Mouse (Mus musculus): Measurements from ENCODE around the gene Ttll10. TPM values are rescaled to one million over a fixed set of nuclear protein-coding genes. Genes with fewer than 3 reads are reported as not detected.

The Ttll10 gene
- total and polyA plus RNA-seq, 3 experiments: 0.11 TPM; not detected in 2

DNA sequence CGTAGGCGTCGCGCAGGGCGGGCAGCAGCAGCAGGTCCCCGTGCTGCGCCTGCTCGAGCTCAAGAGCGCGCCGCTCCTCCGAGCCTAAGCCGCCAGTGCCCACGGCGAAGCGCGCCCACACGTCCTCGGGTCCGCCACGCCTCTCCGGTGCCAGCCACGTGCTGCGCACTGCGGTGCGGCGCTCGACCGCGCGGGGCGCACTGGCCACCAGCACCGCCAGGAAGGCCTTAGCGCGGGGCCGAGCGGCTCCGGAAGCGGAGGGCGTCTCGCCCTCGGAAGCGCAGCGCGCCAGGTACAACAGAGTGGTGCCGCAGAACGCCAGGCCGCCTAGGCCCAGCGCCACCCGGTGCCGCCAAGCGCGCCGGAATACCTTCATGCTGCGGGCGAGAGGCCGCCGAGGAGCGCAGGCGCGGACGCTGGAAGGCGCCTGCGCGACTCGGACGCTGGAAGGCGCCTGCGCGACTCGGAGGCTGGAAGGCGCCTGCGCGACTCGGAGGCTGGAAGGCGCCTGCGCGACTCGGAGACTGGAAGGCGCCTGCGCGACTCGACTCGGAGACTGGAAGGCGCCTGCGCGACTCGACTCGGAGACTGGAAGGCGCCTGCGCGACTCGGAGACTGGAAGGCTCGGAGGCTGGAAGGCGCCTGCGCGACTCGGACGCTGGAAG, 66.8 kb downstream of the Ttll10 start, which contains the start of the genes B3galt6 and Sdf4 (continued):
- TF ChIP-seq TAL1 (IDR thresholded peaks at IDR 0.05; ENCODE audit: low read length) (no peak), ELF1 (IDR thresholded peaks at IDR 0.05; ENCODE audit: low read depth, low read length) (peak; percentile 12; the same call in 1 of the 2 replicates), MXI1 (IDR thresholded peaks at IDR 0.05; ENCODE audit: low read depth, low read length) (peak; percentile 98), CHD1 (IDR thresholded peaks at IDR 0.05; ENCODE audit: low read depth, low read length) (no peak), MAFK (IDR thresholded peaks at IDR 0.05; ENCODE audit: borderline replicate concordance, low read depth, low read length) (no peak), MYB (IDR thresholded peaks at IDR 0.05; ENCODE audit: low read depth, low read length) (no peak), USF1 (IDR thresholded peaks at IDR 0.05; ENCODE audit: low read depth, low read length) (peak; percentile 77), UBTF (IDR thresholded peaks at IDR 0.05; ENCODE audit: borderline replicate concordance, insufficient read depth, low read depth, low read length) (no peak), CHD2 (IDR thresholded peaks at IDR 0.05; ENCODE audit: low read length) (no peak), POLR2A (IDR thresholded peaks at IDR 0.05; ENCODE audit: control insufficient read depth in 1 of 2, insufficient read depth in 1 of 2, low read depth in 1 of 2, low read length in 2 of 2, poor library complexity in 1 of 2) (peak; percentile 81 to 83), TBP (IDR thresholded peaks at IDR 0.05; ENCODE audit: low read depth, low read length) (no peak), POLR2AphosphoS2 (IDR thresholded peaks at IDR 0.05; ENCODE audit: low read length) (no peak), SIN3A (IDR thresholded peaks at IDR 0.05; ENCODE audit: low read length) (peak; percentile 59), MYC (IDR thresholded peaks at IDR 0.05; ENCODE audit: low read depth, low read length) (peak; percentile 97), GABPA (IDR thresholded peaks at IDR 0.05; ENCODE audit: low read depth, low read length) (no peak), MAZ (IDR thresholded peaks at IDR 0.05; ENCODE audit: low read depth, low read length) (no peak), ETS1 (IDR thresholded peaks at IDR 0.05; ENCODE audit: low read depth, low read length) (no peak; the same call in 1 of the 2 replicates)

DNA sequence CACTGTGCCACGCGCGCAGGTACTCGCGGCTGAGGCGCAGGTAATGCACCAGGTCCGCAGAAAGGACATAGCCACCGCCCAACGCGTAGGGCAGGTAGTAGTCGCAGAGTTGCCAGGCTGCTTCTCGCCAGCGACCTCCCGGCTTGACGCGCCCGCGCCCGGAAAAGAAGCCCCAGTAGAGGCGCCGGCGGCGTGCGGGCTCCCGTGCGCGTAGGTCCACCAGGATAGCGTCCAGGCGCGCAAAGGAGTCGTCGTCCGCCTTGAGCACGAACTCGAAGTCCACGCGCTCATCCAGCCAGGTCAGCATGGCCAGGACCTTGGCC, 67.3 kb downstream of the Ttll10 start:
- H3K9ac ChIP-seq (ENCODE audit: control insufficient read depth, low read depth, low read length, poor library complexity, severe bottlenecking): peak overlapping the region; percentile 92
- TF ChIP-seq MYC (IDR thresholded peaks at IDR 0.05; ENCODE audit: low read depth, low read length): no peak
- TF ChIP-seq BHLHE40 (IDR thresholded peaks at IDR 0.05; ENCODE audit: borderline replicate concordance, low read depth, low read length): no peak
- TF ChIP-seq E2F4 (IDR thresholded peaks at IDR 0.05; ENCODE audit: borderline replicate concordance, low read depth, low read length): no peak
- no peak for DNase-seq (ENCODE audit: low read depth, low spot score)
- peaks cover 2 to 38% of the 10 kb centered on the region in 2 experiments; a peak in 3 of 4 replicates for H3K36me3 ChIP-seq (ENCODE audit: control insufficient read depth in 1 of 2, insufficient read depth in 2 of 2, low read length in 2 of 2)
- H3K4me1 ChIP-seq (ENCODE audit: control insufficient read depth in 1 of 2, insufficient read depth in 2 of 2, low read length in 2 of 2): peaks cover 7 to 39% of the 10 kb centered on the region in 2 experiments
- H3K79me2 ChIP-seq (ENCODE audit: control insufficient read depth, insufficient read depth, low read length, poor library complexity): peaks cover 50% of the 10 kb centered on the region
- peak overlapping the region; percentile 86 for H3K27ac ChIP-seq (ENCODE audit: control insufficient read depth, low read depth, low read length)
- no peaks in the 10 kb centered on the region for H3K9me3 ChIP-seq (replicated peaks; ENCODE audit: insufficient read depth, low read length)
- H3K4me3 ChIP-seq (ENCODE audit: control insufficient read depth in 1 of 2, insufficient read depth in 1 of 2, low read depth in 2 of 2, low read length in 2 of 2): peak overlapping the region; percentile 64 to 72
- no peaks in the 10 kb centered on the region for H3K27me3 ChIP-seq (ENCODE audit: control insufficient read depth in 1 of 2, insufficient read depth in 2 of 2, low read length in 2 of 2)
